Mouse (Mus musculus): ENCODE results near the gene Phactr3.

Phactr3 gene

GRCm38 (mm10) chr2:178196038-178196437, 77.3 kb downstream of the Phactr3 start:
- DNase-seq: no peak

- no peak for DNase-seq
These were observed 78.8 kb downstream of the Phactr3 start for GRCm38 (mm10) chr2:178197542-178197941.

- DNase-seq: peak; percentile 58
These were observed 85.7 kb downstream of the Phactr3 start for GRCm38 (mm10) chr2:178204455-178204854.

GRCm38 (mm10) chr2:178208186-178208600, 89.4 kb downstream of the Phactr3 start:
- no peak for DNase-seq

GRCm38 (mm10) chr2:178213826-178214225, 95.1 kb downstream of the Phactr3 start:
- DNase-seq: peak; percentile 70

GRCm38 (mm10) chr2:178214531-178214930, 95.8 kb downstream of the Phactr3 start:
- no peak for DNase-seq

- DNase-seq: no peak
These were observed 99.7 kb downstream of the Phactr3 start for GRCm38 (mm10) chr2:178218461-178218860.

- no peak for DNase-seq
These were observed 100.8 kb downstream of the Phactr3 start for GRCm38 (mm10) chr2:178219454-178220147.

- no peak for DNase-seq
These were observed 101.5 kb downstream of the Phactr3 start for GRCm38 (mm10) chr2:178220148-178220717.

- no peak for DNase-seq
These were observed 102.2 kb downstream of the Phactr3 start for GRCm38 (mm10) chr2:178221003-178221402.

GRCm38 (mm10) chr2:178229231-178229630, 110.5 kb downstream of the Phactr3 start:
- DNase-seq: peak; percentile 59

GRCm38 (mm10) chr2:178233487-178233886, 114.7 kb downstream of the Phactr3 start:
- no peak for DNase-seq

- DNase-seq: no peak
These were observed 118.3 kb downstream of the Phactr3 start for GRCm38 (mm10) chr2:178237056-178237455.

- no peak for DNase-seq
These were observed 119.7 kb downstream of the Phactr3 start for GRCm38 (mm10) chr2:178238503-178238902.

- DNase-seq: no peak
These were observed 122.1 kb downstream of the Phactr3 start for GRCm38 (mm10) chr2:178240886-178241285.

GRCm38 (mm10) chr2:178241374-178241773, 122.6 kb downstream of the Phactr3 start:
- peak; percentile 60 for DNase-seq

GRCm38 (mm10) chr2:178242996-178243395, 124.2 kb downstream of the Phactr3 start:
- no peak for DNase-seq

GRCm38 (mm10) chr2:178244866-178245265, 126.1 kb downstream of the Phactr3 start:
- DNase-seq: no peak

- DNase-seq: no peak
These were observed 127.1 kb downstream of the Phactr3 start for GRCm38 (mm10) chr2:178245841-178246240.

GRCm38 (mm10) chr2:178246767-178247166, 128.0 kb downstream of the Phactr3 start:
- no peak for DNase-seq

GRCm38 (mm10) chr2:178247274-178247673, 128.5 kb downstream of the Phactr3 start:
- DNase-seq: no peak

- no peak for DNase-seq
These were observed 138.5 kb downstream of the Phactr3 start for GRCm38 (mm10) chr2:178257117-178257825.

GRCm38 (mm10) chr2:178257986-178258555, 139.3 kb downstream of the Phactr3 start:
- no peak for DNase-seq

GRCm38 (mm10) chr2:178263055-178263454, 144.3 kb downstream of the Phactr3 start:
- DNase-seq: no peak
